Mouse (Mus musculus) liver, postnatal 0 days (tissue): ENCODE measurements around the gene Clcf1. TPM values are rescaled to one million over a fixed set of nuclear protein-coding genes. Genes with fewer than 3 reads are reported as not detected.

Source experiments
- ATAC-seq: fragments of 200-750 bp; cut with Nextera tagmentation; 2 replicates; pipeline ENCODE4 v1.8.0; 2017; ENCODE audit warnings: mild to moderate bottlenecking, moderate library complexity
- DNase-seq: peaks from one replicate; pipeline ENCODE4 v3.0.0-alpha.2; 2016
- H3K27ac ChIP-seq: fragments of 300-500 bp; sonication (generic); 2 replicates; pipeline ENCODE4 v1.5.1; 2014; ENCODE audit warnings: antibody characterized with exemption, moderate library complexity, mild to moderate bottlenecking, low read depth
- H3K27me3 ChIP-seq: fragments of 300-500 bp; sonication (generic); 2 replicates; pipeline ENCODE4 v1.6.1; 2014; ENCODE audit warnings: low read length, control low read depth, mixed read lengths; ENCODE audit not compliant: insufficient read depth
- H3K36me3 ChIP-seq: fragments of 300-500 bp; sonication (generic); replicated peaks from 2 replicates; pipeline ENCODE4 v1.6.1; 2014; ENCODE audit warnings: mild to moderate bottlenecking, control low read depth, low read length, moderate library complexity, mixed read lengths; ENCODE audit not compliant: insufficient read depth
- H3K4me1 ChIP-seq: fragments of 300-500 bp; sonication (generic); 2 replicates; pipeline ENCODE4 v1.6.1; 2014; ENCODE audit warnings: antibody characterized with exemption, mild to moderate bottlenecking, control low read depth; ENCODE audit not compliant: insufficient read depth
- H3K4me2 ChIP-seq: fragments of 300-500 bp; sonication (generic); 2 replicates; pipeline ENCODE4 v1.6.1; 2014; ENCODE audit warnings: low read depth, mild to moderate bottlenecking, low read length, moderate library complexity, mixed read lengths
- H3K4me3 ChIP-seq: fragments of 300-500 bp; sonication (generic); 2 replicates; pipeline ENCODE4 v1.5.1; 2014; ENCODE audit warnings: low read depth, low read length
- H3K9ac ChIP-seq: fragments of 300-500 bp; sonication (generic); replicated peaks from 2 replicates; pipeline ENCODE4 v1.6.1; 2014; ENCODE audit warnings: mild to moderate bottlenecking, moderate library complexity
- H3K9me3 ChIP-seq: fragments of 300-500 bp; sonication (generic); 2 replicates; pipeline ENCODE4 v1.6.1; 2016; ENCODE audit warnings: mild to moderate bottlenecking, control low read depth, low read length, mixed read lengths
- CTCF ChIP-seq: sonication (generic); IDR thresholded peaks from 2 replicates; pipeline ENCODE4 v1.5.1; 2016; ENCODE audit warnings: antibody characterized with exemption, low read depth
- EP300 ChIP-seq: IDR thresholded peaks from 2 replicates; pipeline ENCODE4 v1.6.1; 2016; ENCODE audit warnings: antibody characterized with exemption, low read depth, mild to moderate bottlenecking
- WGBS: fragments of 180-500 bp; shearing (Covaris S2); extraction: QIAGEN DNeasy Blood & Tissue Kit; methylation state at CpG from one replicate; pipeline ENCODE4 v1.1.7; 2014; ENCODE audit not compliant: insufficient replicate concordance; 5-methylcytosine and 5-hydroxymethylcytosine counted together
- polyA plus RNA-seq: library from polyadenylated mRNA; unstranded; fragments of >200 nt; fragmentation: Nextera tagmentation; extraction: Ambion mirVana; gene quantifications from 2 replicates; pipeline ENCODE4 v1.2.1, GENCODE M21; 2015

Gene Clcf1
- polyA plus RNA-seq: 0.91 and 1.1 TPM in 2 replicates

DNA sequence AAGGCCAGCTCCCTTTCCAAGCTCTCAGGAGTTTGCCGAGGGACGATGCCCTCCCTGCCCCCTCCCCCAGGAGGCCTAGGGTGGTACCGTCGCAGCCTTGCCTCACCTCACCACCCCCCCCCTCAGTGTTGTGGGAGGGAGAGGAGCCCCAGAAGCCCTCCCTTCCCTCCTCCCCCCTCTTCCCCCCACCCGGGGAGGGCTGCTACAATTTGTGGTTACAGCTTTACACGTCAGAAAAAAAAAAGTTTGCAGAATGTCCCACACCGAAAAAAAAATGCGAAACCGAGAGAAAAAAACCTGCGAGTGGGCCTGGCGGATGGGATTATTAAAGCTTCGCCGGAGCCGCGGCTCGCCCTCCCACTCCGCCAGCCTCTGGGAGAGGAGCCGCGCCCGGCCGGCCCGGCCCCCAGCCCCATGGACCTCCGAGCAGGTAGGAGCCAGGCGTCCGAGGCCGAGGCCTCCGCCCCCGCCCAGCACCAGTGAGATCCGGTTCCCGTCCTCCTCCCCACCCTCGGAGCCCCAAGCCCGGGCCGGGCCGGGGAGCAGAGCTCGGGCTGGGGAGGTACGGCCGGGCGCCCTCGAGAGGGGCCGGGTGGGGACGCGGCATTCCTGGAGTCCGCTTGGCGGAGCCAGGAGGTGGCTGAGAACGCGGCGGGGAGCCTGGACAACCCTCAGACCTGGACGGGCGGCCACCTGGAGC, at the start of gene Clcf1, which contains the start of gene AC109138.7:
TSS of gene Clcf1 (plus strand) at position 168 of the 700 bp plus-strand sequence.
TSS of gene AC109138.7 (plus strand) at position 287 of the 700 bp plus-strand sequence.
- Histone ChIP-seq H3K9me3 (no peaks in the 10 kb centered on the region), H3K36me3 (no peaks in the 10 kb centered on the region), H3K4me2 (peak within 1 kb of the TSS; percentile 90), H3K27ac (peak within 1 kb of the TSS; percentile 50), H3K4me3 (peak within 1 kb of the TSS; percentile 67), H3K4me1 (peaks cover 41% of the 10 kb centered on the region), H3K27me3 (peaks cover 61% of the 10 kb centered on the region), H3K9ac (peak within 1 kb of the TSS; percentile 79)
- DNase-seq: peak; percentile 59
- TF ChIP-seq EP300 (no peak), CTCF (no peak)
- ATAC-seq: peak; percentile 54
- WGBS: under 1% methylated on average over 46 of the region's 49 CpGs

DNA sequence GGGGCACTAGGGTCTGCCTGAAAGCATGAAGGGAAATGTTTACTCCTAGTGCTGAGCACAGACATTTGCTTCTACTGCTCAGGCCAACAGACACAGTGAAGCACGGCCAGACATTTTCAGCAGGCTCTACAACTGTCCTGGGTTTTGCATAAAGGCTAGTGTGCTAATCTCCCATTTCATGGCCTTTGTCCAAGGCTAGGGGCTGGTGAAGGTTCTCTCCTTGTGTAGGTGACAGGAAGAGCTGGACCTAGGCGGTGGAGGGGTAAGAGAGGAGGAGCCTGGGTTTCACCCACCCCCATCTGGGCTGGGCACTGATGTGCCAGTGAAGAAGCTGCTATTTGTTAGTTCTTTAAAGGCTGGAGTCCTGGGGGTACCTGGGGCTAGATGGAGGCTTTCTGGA, 49.3 kb upstream of the Clcf1 start:
- Histone ChIP-seq H3K4me3 (no peak overlapping the region), H3K9me3 (no peaks in the 10 kb centered on the region), H3K36me3 (peaks cover 2% of the 10 kb centered on the region), H3K9ac (0 out of 2 replicates have a peak overlapping the region, but pooled peaks have one; percentile 23), H3K4me1 (peaks cover 30% of the 10 kb centered on the region), H3K4me2 (no peak overlapping the region), H3K27me3 (no peaks in the 10 kb centered on the region), H3K27ac (peak overlapping the region; percentile 79)
- TF ChIP-seq EP300: no peak
- TF ChIP-seq CTCF: no peak
- DNase-seq: no peak
- WGBS: 38% methylated on average over 2 of the region's 2 CpGs
- no peak for ATAC-seq

DNA sequence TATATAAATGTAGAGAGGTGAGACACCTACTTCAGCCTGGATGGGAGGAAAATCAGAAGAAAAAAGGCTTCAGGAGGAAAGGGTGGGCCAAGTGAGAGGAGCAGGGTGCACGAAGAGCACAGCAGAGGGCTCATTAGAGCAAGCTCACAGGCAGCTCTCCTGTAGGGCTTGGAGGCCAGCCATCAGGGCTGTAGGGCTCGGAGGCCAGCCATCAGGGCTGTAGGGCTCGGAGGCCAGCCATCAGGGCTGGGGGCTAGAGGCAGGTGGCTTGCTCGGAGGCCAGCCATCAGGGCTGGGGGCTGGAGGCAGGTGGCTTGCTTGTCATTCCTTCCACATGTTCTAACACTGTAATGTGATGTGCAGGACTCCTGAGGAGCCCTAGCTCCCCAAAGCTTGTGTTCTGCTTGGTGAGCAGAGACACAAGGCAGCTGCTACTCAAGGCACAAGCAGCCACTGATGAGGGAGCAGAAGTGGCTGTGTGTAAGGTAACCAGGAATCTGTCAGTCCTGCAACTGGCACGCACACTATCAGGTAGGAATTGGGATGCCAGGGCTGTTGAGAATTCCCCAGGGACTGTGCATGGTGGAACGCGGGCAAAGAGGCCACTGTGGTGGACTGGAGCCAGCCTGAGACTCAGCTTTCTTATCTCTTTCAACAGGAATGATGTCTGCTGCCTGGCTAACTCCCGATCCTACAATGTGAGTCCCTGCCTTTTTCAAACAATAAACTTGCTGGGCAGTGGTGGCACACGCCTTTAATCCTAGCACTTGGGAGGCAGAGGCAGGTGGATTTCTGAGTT, 47.2 kb upstream of the Clcf1 start:
- Histone ChIP-seq H3K27me3 (no peaks in the 10 kb centered on the region), H3K27ac (no peak overlapping the region), H3K4me3 (no peak overlapping the region), H3K4me1 (peaks cover 45% of the 10 kb centered on the region), H3K36me3 (no peaks in the 10 kb centered on the region), H3K9me3 (no peaks in the 10 kb centered on the region), H3K4me2 (no peak overlapping the region), H3K9ac (no peak overlapping the region)
- ATAC-seq: no peak
- 73% methylated on average over 9 of the region's 9 CpGs for WGBS
- no peak for DNase-seq
- TF ChIP-seq EP300: no peak
- TF ChIP-seq CTCF: no peak

DNA sequence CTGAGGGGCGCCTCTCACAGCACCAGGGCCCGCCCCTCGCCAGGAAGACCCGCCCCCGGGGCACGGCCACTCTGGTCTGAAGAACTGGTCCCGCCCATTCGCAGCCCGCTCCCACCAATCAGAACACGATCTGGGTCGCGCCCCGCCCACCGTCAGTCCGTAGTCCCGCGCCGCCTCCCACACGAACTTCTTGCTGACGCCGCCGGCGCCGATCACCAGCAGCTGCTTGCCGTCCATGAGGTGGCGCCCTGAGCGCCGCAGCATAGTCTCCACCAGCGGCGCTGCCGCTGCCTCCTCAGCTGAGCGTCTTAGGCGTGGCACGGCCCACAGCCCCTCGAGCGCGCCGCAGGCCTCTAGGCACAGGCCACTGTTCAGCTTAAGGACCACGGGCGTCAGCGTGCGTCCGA, 44.7 kb upstream of the Clcf1 start:
- ATAC-seq (peak; percentile 95), DNase-seq (peak; percentile 99)
- under 1% methylated on average over 42 of the region's 43 CpGs for WGBS
- Histone ChIP-seq H3K4me3 (peak overlapping the region; percentile 62), H3K9ac (peak overlapping the region; percentile 81), H3K27me3 (no peaks in the 10 kb centered on the region), H3K4me2 (peak overlapping the region; percentile 97), H3K4me1 (peaks cover 31% of the 10 kb centered on the region), H3K36me3 (no peaks in the 10 kb centered on the region), H3K27ac (peak overlapping the region; percentile 82), H3K9me3 (no peaks in the 10 kb centered on the region)
- TF ChIP-seq EP300: no peak
- TF ChIP-seq CTCF: peak; percentile 99

DNA sequence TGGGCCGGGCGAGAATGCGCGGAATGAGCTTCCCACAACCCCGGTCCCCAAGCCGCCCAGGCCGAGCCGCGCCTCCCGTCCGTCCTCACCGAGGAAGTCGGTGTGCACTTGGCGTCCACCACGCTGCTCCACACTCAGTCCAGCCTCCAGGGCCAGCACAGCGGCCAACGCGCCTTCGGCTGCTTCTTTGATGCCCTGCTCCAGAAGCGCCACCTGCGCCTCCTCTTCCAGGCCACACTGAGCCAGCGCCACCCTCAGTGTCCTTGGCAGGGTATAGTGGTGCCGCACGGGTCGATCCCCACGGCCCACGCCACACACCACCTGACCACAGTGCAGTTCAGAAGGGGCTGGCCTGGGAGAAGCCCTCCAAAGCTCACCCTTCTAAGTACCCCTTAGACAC, 44.2 kb upstream of the Clcf1 start:
- H3K9ac ChIP-seq: peak overlapping the region; percentile 81
- H3K36me3 ChIP-seq: no peaks in the 10 kb centered on the region
- ATAC-seq (peak; percentile 47), DNase-seq (no peak)
- TF ChIP-seq EP300: no peak
- no peak for TF ChIP-seq CTCF
- no peaks in the 10 kb centered on the region for H3K9me3 ChIP-seq
- H3K4me3 ChIP-seq: peak overlapping the region; percentile 62
- peak overlapping the region; percentile 97 for H3K4me2 ChIP-seq
- H3K27ac ChIP-seq: peak overlapping the region; percentile 82
- peaks cover 30% of the 10 kb centered on the region for H3K4me1 ChIP-seq
- WGBS: 8% methylated on average over 27 of the region's 27 CpGs
- H3K27me3 ChIP-seq: no peaks in the 10 kb centered on the region
